Mouse (Mus musculus) bone marrow, adult 2 months (tissue): ENCODE data around the gene Gls.

ENCODE experiments used
- CTCF ChIP-seq: fragments of 200-500 bp; IDR thresholded peaks from 2 replicates; pipeline ENCODE4 v1.5.1; 2011; ENCODE audit warnings: low read length, control low read depth; ENCODE audit not compliant: control insufficient read depth, insufficient read depth
- POLR2A ChIP-seq: fragments of 200-500 bp; IDR thresholded peaks from 2 replicates; pipeline ENCODE4 v1.6.1; 2011; ENCODE audit warnings: low read depth, mild to moderate bottlenecking, control low read depth, low read length, borderline replicate concordance; ENCODE audit not compliant: control insufficient read depth

GRCm38 (mm10) chr1:52119691-52120090, 113.3 kb downstream of the Gls start:
- no peak for TF ChIP-seq CTCF
- TF ChIP-seq POLR2A: no peak
